Mouse (Mus musculus) ES-Bruce4 (cell line): ENCODE results near the gene Scnn1g.

Experiments used
- CTCF ChIP-seq: IDR thresholded peaks from one replicate; pipeline ENCODE4 v1.8.1; 2011; ENCODE audit warnings: low read depth, low read length
- EP300 ChIP-seq: IDR thresholded peaks from 2 replicates; pipeline ENCODE4 v1.6.1; 2011; ENCODE audit warnings: low read depth, low read length; ENCODE audit not compliant: insufficient read depth

DNA sequence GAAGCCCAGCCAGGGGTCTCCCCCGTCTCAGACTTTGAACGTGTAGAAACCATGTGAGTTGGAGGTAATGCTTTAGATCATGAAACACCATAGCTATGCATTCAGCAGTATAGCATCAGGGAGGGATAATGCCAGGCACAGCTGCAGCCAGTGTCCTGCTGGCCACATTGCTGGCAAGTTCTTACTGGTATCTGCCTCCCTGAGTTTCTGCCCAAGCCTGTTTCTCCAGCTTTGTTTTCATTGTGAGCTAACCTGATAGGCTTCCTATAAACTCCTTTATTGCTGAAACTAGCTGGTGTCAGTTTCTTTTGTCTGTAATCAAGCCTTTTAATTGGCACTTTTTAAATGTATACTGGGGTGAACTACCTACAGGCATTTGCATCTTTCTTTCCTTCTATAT, 23.1 kb upstream of the Scnn1g start:
- TF ChIP-seq CTCF (no peak), EP300 (no peak)
